Mouse (Mus musculus): ENCODE data around the gene Cyp2f2.

- TF ChIP-seq POLR2A (IDR thresholded peaks at IDR 0.05; ENCODE audit: extremely low read depth, insufficient read depth, low read length) (no peak), CTCF (IDR thresholded peaks at IDR 0.05; ENCODE audit: extremely low read depth, insufficient read depth, low read length) (no peak)
Observed at GRCm38 (mm10) chr7:27163450-27163805, 43.7 kb downstream of the Cyp2f2 start.
